ENCODE assay signal across 34 mouse cellular contexts in the genomic region with DNA sequence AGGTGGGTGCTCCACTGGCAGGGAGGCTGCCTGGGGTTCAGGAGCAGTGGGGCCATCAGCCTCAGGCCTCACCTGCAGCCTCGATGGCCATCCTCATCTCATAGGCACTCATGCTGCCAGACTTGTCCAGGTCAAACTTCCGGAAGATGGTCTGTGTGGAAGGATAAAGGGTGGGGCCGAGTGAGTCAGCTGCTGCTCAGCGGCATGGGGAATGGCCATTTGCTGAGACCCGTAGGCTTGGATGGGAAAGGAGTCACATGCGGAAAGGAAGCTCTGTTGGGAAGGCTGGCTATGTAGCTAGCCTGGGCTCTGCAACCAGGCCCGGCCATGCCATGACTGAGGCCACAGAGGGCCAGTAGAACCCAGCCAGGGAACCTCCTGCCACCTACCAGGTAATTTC. TPM values are rescaled to one million over a fixed set of nuclear protein-coding genes. Genes with fewer than 3 reads are reported as not detected.
DNase-seq lines count a peak whose midpoint lies in the region; ATAC-seq and TF ChIP-seq lines count a peak whose summit lies in the region.
"Had no signal": no experiment of that assay in that cellular context is flagged by ENCODE, and none has a peak within 500 bp of the region (broad histone marks: within the 10 kb centered on the region; RNA-seq: fewer than 3 reads in every experiment).

No protein-coding gene starts in this region.

- DNase-seq in limb, embryonic 10.5 days (ENCODE audit: low spot score) = no peak
- no peak for DNase-seq in stomach, postnatal 0 days (ENCODE audit: low spot score)
- no peak for DNase-seq in thymus, postnatal 14 days
- no peak for DNase-seq in gastrocnemius, adult 8-10 months (ENCODE audit: low spot score in 2 of 2)
- DNase-seq: adrenal gland, postnatal 36 days; cerebellum, adult 18-20 months; cerebellum, postnatal 14 days; gastrocnemius, postnatal 14 days; heart, adult 11 months; heart, postnatal 14 days; kidney, adult 2 months; layer of hippocampus, adult 9-11 months; lung, postnatal 36 days; right cerebral cortex, adult 18-20 months; right cerebral cortex, postnatal 4 days; thymus, adult 2 months had no signal

- TF ChIP-seq EP300 in stomach, postnatal 0 days (optimal IDR thresholded peaks at IDR 0.05) = no peak

- H3K9me3 ChIP-seq in hindbrain, embryonic 12.5 days (replicated peaks) = no peaks in the 10 kb centered on the region
- H3K9me3 ChIP-seq in hindbrain, embryonic 16.5 days (ENCODE audit: control insufficient read depth, low read length) = no peaks in the 10 kb centered on the region
- H3K9me3 ChIP-seq in limb, embryonic 10.5 days (replicated peaks) = no peaks in the 10 kb centered on the region
- no peaks in the 10 kb centered on the region for H3K9me3 ChIP-seq in stomach, postnatal 0 days (ENCODE audit: control insufficient read depth, low read length)
- H3K9me3 ChIP-seq: embryonic facial prominence, embryonic 13.5 days; heart, embryonic 12.5 days; limb, embryonic 15.5 days; lung, embryonic 15.5 days; midbrain, embryonic 10.5 days had no signal

- no peaks in the 10 kb centered on the region for H3K79me3 ChIP-seq in C2C12 (ENCODE audit: low read depth)

- no peaks in the 10 kb centered on the region for H3K36me3 ChIP-seq in hindbrain, embryonic 12.5 days
- no peaks in the 10 kb centered on the region for H3K36me3 ChIP-seq in hindbrain, embryonic 16.5 days (ENCODE audit: control insufficient read depth, insufficient read depth, low read length)
- H3K36me3 ChIP-seq in C2C12 (ENCODE audit: control insufficient read depth, insufficient read depth) = peaks cover 25% of the 10 kb centered on the region
- no peaks in the 10 kb centered on the region for H3K36me3 ChIP-seq in limb, embryonic 10.5 days
- peaks cover 10% of the 10 kb centered on the region for H3K36me3 ChIP-seq in stomach, postnatal 0 days (ENCODE audit: control insufficient read depth, insufficient read depth, low read length)
- H3K36me3 ChIP-seq: midbrain, embryonic 10.5 days had no signal

- no peak overlapping the region for H3ac ChIP-seq in C2C12 (ENCODE audit: control insufficient read depth, insufficient read length, low read depth)

- H3K4me1 ChIP-seq in hindbrain, embryonic 12.5 days = peaks cover 10% of the 10 kb centered on the region
- H3K4me1 ChIP-seq in hindbrain, embryonic 16.5 days (ENCODE audit: control insufficient read depth, insufficient read depth, low read depth, low read length) = peaks cover 7% of the 10 kb centered on the region; the same call in 1 of the 2 replicates
- H3K4me1 ChIP-seq in limb, embryonic 10.5 days = peaks cover 19% of the 10 kb centered on the region
- peaks cover 2% of the 10 kb centered on the region; the same call in 1 of the 2 replicates for H3K4me1 ChIP-seq in stomach, postnatal 0 days (replicated peaks; ENCODE audit: control insufficient read depth, insufficient read depth)

- TF ChIP-seq CTCF in C2C12 (IDR thresholded peaks at IDR 0.05; ENCODE audit: control insufficient read depth, insufficient read depth, insufficient read length) = no peak
- TF ChIP-seq CTCF in stomach, postnatal 0 days (IDR thresholded peaks at IDR 0.05; ENCODE audit: low read depth) = no peak

- no peaks in the 10 kb centered on the region for H3K27me3 ChIP-seq in hindbrain, embryonic 12.5 days
- no peaks in the 10 kb centered on the region for H3K27me3 ChIP-seq in hindbrain, embryonic 16.5 days (replicated peaks; ENCODE audit: control insufficient read depth, insufficient read depth, low read length)
- no peaks in the 10 kb centered on the region for H3K27me3 ChIP-seq in C2C12 (ENCODE audit: control insufficient read depth, insufficient read depth, insufficient read length)
- no peaks in the 10 kb centered on the region for H3K27me3 ChIP-seq in limb, embryonic 10.5 days (ENCODE audit: low read depth, poor library complexity, severe bottlenecking)
- no peaks in the 10 kb centered on the region for H3K27me3 ChIP-seq in stomach, postnatal 0 days (ENCODE audit: control insufficient read depth, insufficient read depth, low read length)
- H3K27me3 ChIP-seq: embryonic facial prominence, embryonic 13.5 days; heart, embryonic 12.5 days; limb, embryonic 15.5 days; lung, embryonic 15.5 days had no signal

- H3K4me3 ChIP-seq in hindbrain, embryonic 12.5 days = no peak overlapping the region
- H3K4me3 ChIP-seq in hindbrain, embryonic 16.5 days (ENCODE audit: low read length) = no peak overlapping the region
- no peak overlapping the region for H3K4me3 ChIP-seq in C2C12 (ENCODE audit: insufficient read depth, poor library complexity, severe bottlenecking)
- no peak overlapping the region for H3K4me3 ChIP-seq in limb, embryonic 10.5 days
- no peak overlapping the region for H3K4me3 ChIP-seq in stomach, postnatal 0 days (ENCODE audit: low read depth, low read length)
- H3K4me3 ChIP-seq: embryonic facial prominence, embryonic 13.5 days; heart, embryonic 12.5 days; limb, embryonic 15.5 days; lung, embryonic 15.5 days; midbrain, embryonic 10.5 days had no signal

- no peaks in the 10 kb centered on the region for H3K79me2 ChIP-seq in C2C12 (ENCODE audit: control insufficient read depth, insufficient read depth)

- 91% methylated on average over 7 of the region's 7 CpGs for WGBS in hindbrain, embryonic 12.5 days
- 83% methylated on average over 7 of the region's 7 CpGs for WGBS in hindbrain, embryonic 16.5 days
- WGBS in limb, embryonic 10.5 days = 90% methylated on average over 7 of the region's 7 CpGs
- 80% methylated on average over 7 of the region's 7 CpGs for WGBS in stomach, postnatal 0 days

- 0 out of 2 replicates have a peak overlapping the region, but pooled peaks have one; percentile 6 for H3K9ac ChIP-seq in hindbrain, embryonic 12.5 days
- H3K9ac ChIP-seq in hindbrain, embryonic 16.5 days (ENCODE audit: low read depth, low read length) = no peak overlapping the region
- H3K9ac ChIP-seq in stomach, postnatal 0 days (ENCODE audit: low read length) = no peak overlapping the region
- H3K9ac ChIP-seq: embryonic facial prominence, embryonic 13.5 days; heart, embryonic 12.5 days; hindbrain, embryonic 14.5 days; limb, embryonic 15.5 days; lung, embryonic 15.5 days had no signal

- no peak overlapping the region for H3K4me2 ChIP-seq in hindbrain, embryonic 12.5 days (replicated peaks)
- H3K4me2 ChIP-seq in hindbrain, embryonic 16.5 days (ENCODE audit: low read length) = no peak overlapping the region
- no peak overlapping the region for H3K4me2 ChIP-seq in stomach, postnatal 0 days (replicated peaks; ENCODE audit: low read depth)
- H3K4me2 ChIP-seq: embryonic facial prominence, embryonic 13.5 days; heart, embryonic 12.5 days; hindbrain, embryonic 14.5 days; limb, embryonic 15.5 days; lung, embryonic 15.5 days had no signal

- H3K27ac ChIP-seq in hindbrain, embryonic 12.5 days = no peak overlapping the region
- H3K27ac ChIP-seq in hindbrain, embryonic 16.5 days (ENCODE audit: low read depth, low read length) = no peak overlapping the region
- peak overlapping the region; percentile 8; the same call in 1 of the 2 replicates for H3K27ac ChIP-seq in limb, embryonic 10.5 days
- peak overlapping the region; percentile 49; the same call in 1 of the 2 replicates for H3K27ac ChIP-seq in stomach, postnatal 0 days (replicated peaks)
- H3K27ac ChIP-seq: embryonic facial prominence, embryonic 13.5 days; hindbrain, embryonic 14.5 days; kidney, postnatal 0 days; lung, embryonic 15.5 days; midbrain, embryonic 10.5 days had no signal

- ATAC-seq in hindbrain, embryonic 12.5 days (ENCODE audit: low FRiP score) = no peak
- no peak for ATAC-seq in hindbrain, embryonic 16.5 days
- no peak for ATAC-seq in stomach, postnatal 0 days (ENCODE audit: low FRiP score, low TSS enrichment)
- ATAC-seq: forebrain, embryonic 14.5 days; midbrain, embryonic 16.5 days had no signal

TF ChIP-seq in C2C12, 6 proteins besides CTCF, POLR2A, EP300 and RAD21 (continues in another document):
- TF ChIP-seq MYOG (IDR thresholded peaks at IDR 0.05; ENCODE audit: control insufficient read depth, extremely low read depth, insufficient read length) = no peak
- TF ChIP-seq CEBPB (IDR thresholded peaks at IDR 0.05; ENCODE audit: low read depth) = no peak
- TF ChIP-seq USF1 (IDR thresholded peaks at IDR 0.05; ENCODE audit: low read depth) = peak; percentile 60
- no peak for TF ChIP-seq MYOD1 (IDR thresholded peaks at IDR 0.05; ENCODE audit: control insufficient read depth, insufficient read length, low read depth)

RNA-seq across cellular contexts. Expression of a gene that starts 5.5 kb away (rescaled TPM):
- not detected in 2 replicates for polyA plus RNA-seq in hindbrain, embryonic 12.5 days (2016; fragmentation: Nextera tagmentation; extraction: Ambion mirVana)
- not detected in 2 replicates for polyA plus RNA-seq in hindbrain, embryonic 16.5 days (2015; fragmentation: Nextera tagmentation; extraction: Ambion mirVana)
- not detected for polyA plus RNA-seq in C2C12 (2012; fragmentation: generic; extraction: Trizol)
- polyA plus RNA-seq in limb, embryonic 10.5 days (2016; fragmentation: Nextera tagmentation; extraction: Ambion mirVana) = not detected in 2 replicates
- polyA plus RNA-seq in stomach, postnatal 0 days (2015; fragmentation: Nextera tagmentation; extraction: Ambion mirVana) = not detected in 2 replicates
- total RNA-seq in gastrocnemius, adult 8-10 months (2022) = not detected
- total RNA-seq: adrenal gland, postnatal 36 days; gastrocnemius, postnatal 14 days; heart, postnatal 14 days; left cerebral cortex, adult 18-20 months; left cerebral cortex, postnatal 25 days had no signal
- polyA plus RNA-seq: embryonic facial prominence, embryonic 13.5 days; forebrain, embryonic 14.5 days; heart, embryonic 12.5 days; hindbrain, embryonic 14.5 days; intestine, embryonic 14.5 days; kidney, adult 2 months; kidney, postnatal 0 days; large intestine, adult 2 months; limb, embryonic 15.5 days; lung, embryonic 15.5 days; midbrain, embryonic 10.5 days; midbrain, embryonic 16.5 days; neural tube, embryonic 14.5 days; stomach, embryonic 14.5 days had no signal

RNA-seq across cellular contexts. Expression of a gene that starts 24.2 kb away (rescaled TPM):
- 5.5 and 7.7 TPM in 2 replicates for polyA plus RNA-seq in hindbrain, embryonic 12.5 days (2016; fragmentation: Nextera tagmentation; extraction: Ambion mirVana)
- polyA plus RNA-seq in hindbrain, embryonic 16.5 days (2015; fragmentation: Nextera tagmentation; extraction: Ambion mirVana) = 5.2 and 5.6 TPM in 2 replicates
- 36.9 TPM for polyA plus RNA-seq in C2C12 (2012; fragmentation: generic; extraction: Trizol)
- polyA plus RNA-seq in limb, embryonic 10.5 days (2016; fragmentation: Nextera tagmentation; extraction: Ambion mirVana) = 2.0 and 2.4 TPM in 2 replicates
- polyA plus RNA-seq in stomach, postnatal 0 days (2015; fragmentation: Nextera tagmentation; extraction: Ambion mirVana) = 21.2 and 21.4 TPM in 2 replicates
- total RNA-seq in gastrocnemius, adult 8-10 months (2022) = 100 to 1,000 TPM in 1 of 4 experiments, 10 to 100 TPM in 3; 85.0 to 113 (median 89.0) TPM

RNA-seq across cellular contexts. Expression of a gene that starts 27.5 kb away (rescaled TPM):
- polyA plus RNA-seq in hindbrain, embryonic 12.5 days (2016; fragmentation: Nextera tagmentation; extraction: Ambion mirVana) = 47.4 and 49.2 TPM in 2 replicates
- polyA plus RNA-seq in hindbrain, embryonic 16.5 days (2015; fragmentation: Nextera tagmentation; extraction: Ambion mirVana) = 22.4 and 26.6 TPM in 2 replicates
- 45.1 TPM for polyA plus RNA-seq in C2C12 (2012; fragmentation: generic; extraction: Trizol)
- 125 and 130 TPM in 2 replicates for polyA plus RNA-seq in limb, embryonic 10.5 days (2016; fragmentation: Nextera tagmentation; extraction: Ambion mirVana)
- 20.4 and 21.2 TPM in 2 replicates for polyA plus RNA-seq in stomach, postnatal 0 days (2015; fragmentation: Nextera tagmentation; extraction: Ambion mirVana)
- 1 to 10 TPM; 4.5 to 9.4 (median 7.2) TPM for total RNA-seq in gastrocnemius, adult 8-10 months (2022)

RNA-seq across cellular contexts. Expression of a gene that starts 54.9 kb away (rescaled TPM):
- 31.7 and 32.8 TPM in 2 replicates for polyA plus RNA-seq in hindbrain, embryonic 12.5 days (2016; fragmentation: Nextera tagmentation; extraction: Ambion mirVana)
- 29.0 and 38.4 TPM in 2 replicates for polyA plus RNA-seq in hindbrain, embryonic 16.5 days (2015; fragmentation: Nextera tagmentation; extraction: Ambion mirVana)
- polyA plus RNA-seq in C2C12 (2012; fragmentation: generic; extraction: Trizol) = 18.7 TPM
- polyA plus RNA-seq in limb, embryonic 10.5 days (2016; fragmentation: Nextera tagmentation; extraction: Ambion mirVana) = 36.9 and 38.6 TPM in 2 replicates
- 18.5 and 21.1 TPM in 2 replicates for polyA plus RNA-seq in stomach, postnatal 0 days (2015; fragmentation: Nextera tagmentation; extraction: Ambion mirVana)
- 10 to 100 TPM; 14.5 to 19.6 (median 18.7) TPM for total RNA-seq in gastrocnemius, adult 8-10 months (2022)

Comparison
In these comparisons a context has a peak if more than half of its experiments do, and no peak if none do; other contexts are left out.
1. H3K27ac ChIP-seq: peak in limb, embryonic 10.5 days (single experiment) and stomach, postnatal 0 days (single experiment); none in hindbrain, embryonic 12.5 days (single experiment) and hindbrain, embryonic 16.5 days (single experiment).